Mouse (Mus musculus) regulatory T cell (primary cell): ENCODE results near the gene Ddx27.

Source experiments
- in situ Hi-C: fragments of 300-600 bp; cut with MboI, MseI; formaldehyde crosslinking; loops from one replicate; pipeline ENCODE4 v1.15.1; 2025; ENCODE audit warnings: high pct_unique_total_duplicates

Gene Ddx27

DNA sequence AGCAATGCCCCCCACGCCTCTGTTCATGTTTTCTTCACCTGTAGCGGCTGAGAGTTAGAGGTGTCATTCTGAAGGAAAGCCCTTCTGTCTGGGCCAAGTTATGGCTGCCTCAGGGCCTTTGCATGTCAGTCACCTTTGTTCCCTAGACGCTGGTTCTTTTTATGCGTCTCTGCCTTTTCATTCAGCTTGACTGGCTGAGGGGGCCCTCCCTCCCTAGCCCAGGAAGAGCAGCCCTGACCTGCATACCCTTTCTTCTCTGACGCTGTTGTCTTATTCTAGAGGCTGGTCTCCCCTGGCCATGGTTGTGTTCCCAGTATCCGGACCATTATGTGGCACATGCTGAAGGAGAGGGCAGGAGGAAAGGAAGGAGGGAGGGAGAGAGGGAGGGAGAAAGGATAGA, 66.1 kb downstream of the Ddx27 start:
- in situ Hi-C loops, result no loop called here

DNA sequence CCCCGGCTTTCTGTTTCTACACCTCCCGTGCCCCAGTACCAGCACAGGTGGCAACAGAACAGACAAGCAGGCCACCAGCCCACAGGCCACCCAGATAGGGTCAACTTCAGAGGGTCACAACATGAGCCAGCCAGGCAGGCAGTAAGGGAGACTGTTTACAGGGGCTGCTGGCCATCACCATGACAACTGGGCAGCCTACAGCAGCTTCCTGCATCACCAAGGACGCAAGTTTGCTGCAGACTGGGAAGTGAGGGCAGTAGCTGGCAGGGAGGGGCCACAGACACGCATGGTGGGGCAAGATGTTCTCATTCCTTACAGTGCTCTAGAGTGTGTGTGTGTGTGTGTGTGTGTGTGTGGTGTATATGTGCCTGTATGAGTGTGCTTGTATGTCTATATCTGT, 66.6 kb downstream of the Ddx27 start:
- in situ Hi-C loops, result no loop called here
